Mouse (Mus musculus) megakaryocyte, embryonic 14.5 days (primary cell): ENCODE data around the gene Vamp2. TPM values are rescaled to one million over a fixed set of nuclear protein-coding genes. Genes with fewer than 3 reads are reported as not detected.

Experiments used
- H3K27me3 ChIP-seq: replicated peaks from 2 replicates; pipeline ENCODE3; 2012; ENCODE audit warnings: inconsistent platforms
- H3K36me3 ChIP-seq: replicated peaks from 2 replicates; pipeline ENCODE3; 2012; ENCODE audit warnings: low read length, inconsistent platforms, mixed read lengths
- H3K4me1 ChIP-seq: 2 replicates; pipeline ENCODE4 v1.6.1; 2012; ENCODE audit warnings: inconsistent platforms
- H3K4me3 ChIP-seq: replicated peaks from 2 replicates; pipeline ENCODE3; 2012; ENCODE audit warnings: moderate library complexity, mild to moderate bottlenecking, inconsistent platforms
- H3K9me3 ChIP-seq: 2 replicates; pipeline ENCODE4 v1.6.1; 2012; ENCODE audit warnings: inconsistent platforms
- FLI1 ChIP-seq: IDR thresholded peaks from 2 replicates; pipeline ENCODE4 v1.6.1; 2012; ENCODE audit warnings: low read length, inconsistent platforms, mixed read lengths
- GATA1 ChIP-seq: IDR thresholded peaks from 3 replicates; pipeline ENCODE4 v1.6.1; 2012; ENCODE audit warnings: mixed read lengths, low read length, inconsistent platforms, borderline replicate concordance
- polyA plus RNA-seq: library from polyadenylated mRNA; stranded (reverse); fragments of >175 nt; gene quantifications from 2 replicates; pipeline ENCODE4 v1.2.3, GENCODE M21; 2012; ENCODE audit warnings: low replicate concordance; ENCODE audit not compliant: insufficient read depth

The Vamp2 gene
- polyA plus RNA-seq, 1 experiment: 61.5 TPM

DNA sequence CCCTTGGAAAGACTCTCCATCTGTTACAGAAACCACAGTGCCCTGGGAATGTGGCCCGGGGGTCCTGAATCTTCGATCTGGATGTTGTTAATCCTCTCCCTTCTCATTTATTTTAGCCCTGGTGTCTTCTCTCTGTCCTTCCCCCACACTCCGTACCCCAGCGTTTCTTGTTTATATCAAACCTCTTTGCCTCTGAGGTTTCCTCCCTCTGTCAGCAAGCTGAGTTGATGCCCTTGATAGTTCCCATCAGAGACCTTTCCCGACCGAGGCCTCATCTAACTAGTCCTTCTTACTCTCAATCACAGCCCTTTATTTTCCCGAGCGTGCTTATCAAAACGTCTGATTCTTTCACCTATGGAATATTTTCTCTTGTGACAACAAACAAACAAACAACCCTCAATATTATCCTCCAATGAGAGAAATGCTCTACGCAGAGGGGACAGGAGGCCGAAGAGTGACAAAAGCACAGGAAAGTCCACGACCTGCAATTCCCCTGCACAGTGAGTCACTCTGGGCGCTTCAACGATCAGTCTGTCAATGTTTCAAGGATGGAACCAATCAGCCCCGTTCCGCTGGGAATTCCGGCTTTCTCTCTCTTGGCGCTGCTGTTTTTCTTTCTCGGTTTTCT lies 29.4 kb upstream of the Vamp2 start:
- peaks cover 11% of the 10 kb centered on the region for H3K36me3 ChIP-seq
- H3K9me3 ChIP-seq: no peaks in the 10 kb centered on the region
- H3K4me3 ChIP-seq: peak overlapping the region; percentile 93
- peaks cover 49% of the 10 kb centered on the region for H3K4me1 ChIP-seq
- no peaks in the 10 kb centered on the region for H3K27me3 ChIP-seq
- TF ChIP-seq FLI1 (no peak), GATA1 (no peak)

DNA sequence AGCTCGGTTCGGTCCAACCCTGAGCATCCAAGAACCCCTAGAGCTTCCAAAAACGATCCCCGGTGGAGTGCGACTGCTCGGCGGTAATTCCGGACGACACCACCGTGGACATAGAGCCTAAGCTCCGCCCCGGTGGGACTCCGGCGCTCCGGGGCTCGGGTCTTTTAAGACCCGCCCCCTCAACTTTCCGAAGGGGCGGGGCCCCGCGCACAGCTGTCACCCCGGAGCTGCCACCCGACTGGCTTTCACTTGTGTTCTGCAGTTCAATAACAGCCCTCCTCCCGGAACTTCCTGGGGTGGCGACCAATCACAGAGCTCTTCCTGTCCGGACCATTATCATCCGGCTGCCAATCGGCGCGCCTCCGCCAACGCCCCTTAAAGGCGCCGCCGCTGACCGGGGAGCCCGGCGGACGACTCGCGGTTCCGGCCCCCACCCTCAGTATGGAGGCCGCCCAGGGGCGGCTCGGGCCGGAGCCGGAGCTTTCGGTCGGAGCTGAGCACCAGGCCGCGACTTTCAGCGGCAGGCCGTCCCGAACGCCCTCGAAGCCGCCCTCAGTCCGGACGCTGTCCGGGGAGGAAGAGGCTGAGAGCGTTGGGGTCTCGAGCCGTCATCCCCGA lies 28.8 kb upstream of the Vamp2 start, which contains the start of gene Borcs6:
Gene Borcs6 (plus strand): TSS at position 361 of the 618 bp plus-strand sequence.
- Histone ChIP-seq H3K9me3 (no peaks in the 10 kb centered on the region), H3K27me3 (no peaks in the 10 kb centered on the region), H3K36me3 (peaks cover 4% of the 10 kb centered on the region), H3K4me3 (peak within 1 kb of the TSS; percentile 93), H3K4me1 (peaks cover 50% of the 10 kb centered on the region)
- no peak for TF ChIP-seq GATA1
- TF ChIP-seq FLI1: no peak

DNA sequence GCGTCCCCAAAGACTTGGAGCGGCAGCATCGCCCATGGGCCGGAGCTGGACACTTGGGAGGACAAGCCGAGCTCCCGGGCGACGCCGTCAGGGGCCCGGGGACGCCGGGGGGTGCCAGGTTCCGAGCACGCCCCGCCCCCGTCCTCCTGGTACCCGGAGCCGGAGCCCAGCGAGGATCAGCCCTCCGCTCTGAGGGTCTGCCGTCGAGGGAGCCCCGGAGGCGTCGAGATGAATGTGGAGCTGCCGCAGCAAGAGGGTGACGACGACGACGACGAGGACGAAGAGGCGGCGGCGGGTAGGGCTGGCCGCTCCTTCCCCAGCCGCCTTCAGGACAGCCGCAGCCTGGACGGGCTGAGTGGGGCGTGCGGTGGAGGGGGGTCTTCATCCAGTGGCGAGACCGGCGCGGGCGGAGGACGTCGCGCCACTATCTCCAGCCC lies 28.3 kb upstream of the Vamp2 start:
- TF ChIP-seq FLI1 (no peak), GATA1 (no peak)
- Histone ChIP-seq H3K4me1 (peaks cover 55% of the 10 kb centered on the region), H3K4me3 (peak overlapping the region; percentile 93), H3K27me3 (no peaks in the 10 kb centered on the region), H3K36me3 (peaks cover 4% of the 10 kb centered on the region), H3K9me3 (no peaks in the 10 kb centered on the region)

DNA sequence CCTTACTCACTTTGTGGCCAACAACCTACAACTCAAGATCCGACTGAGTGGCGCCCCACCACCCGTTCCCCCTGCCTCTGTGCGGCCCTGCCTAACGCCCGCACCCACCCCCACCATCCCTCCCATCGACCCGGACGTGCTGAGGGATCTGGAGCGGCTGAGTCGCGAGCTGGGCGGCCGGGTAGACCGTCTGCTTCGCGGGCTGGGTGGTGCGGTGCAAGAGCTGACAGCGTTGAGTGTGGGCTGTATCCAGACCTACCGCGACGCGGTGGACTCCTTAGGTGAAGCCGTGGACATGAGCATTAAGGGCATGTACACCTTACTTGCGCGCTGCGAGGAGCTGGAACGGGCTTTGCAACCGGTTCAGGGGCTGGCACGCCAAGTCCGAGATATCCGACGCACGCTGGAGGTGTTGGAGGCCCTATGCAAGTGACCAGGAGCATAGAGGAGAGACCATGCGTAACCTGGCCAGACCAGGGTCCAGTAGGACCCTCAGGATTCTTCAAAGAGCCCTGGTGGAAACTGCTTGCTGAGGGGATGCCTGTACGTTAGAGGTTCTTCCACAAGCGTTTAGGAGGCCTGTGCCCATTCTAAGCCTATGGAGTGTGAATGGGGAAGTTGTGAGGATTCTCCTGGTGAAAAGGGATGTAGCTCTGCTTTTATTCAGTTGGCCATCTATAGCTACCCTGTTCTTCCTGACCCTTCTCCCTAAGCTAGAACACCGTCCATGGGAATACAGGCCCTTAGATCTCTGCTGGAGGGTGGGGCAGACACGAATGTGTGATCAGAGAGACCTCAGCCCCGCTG lies 27.6 kb upstream of the Vamp2 start:
- peaks cover 4% of the 10 kb centered on the region for H3K36me3 ChIP-seq
- H3K4me3 ChIP-seq: peak overlapping the region; percentile 93
- no peaks in the 10 kb centered on the region for H3K9me3 ChIP-seq
- H3K4me1 ChIP-seq: peaks cover 50% of the 10 kb centered on the region
- no peaks in the 10 kb centered on the region for H3K27me3 ChIP-seq
- TF ChIP-seq GATA1 (no peak), FLI1 (no peak)

DNA sequence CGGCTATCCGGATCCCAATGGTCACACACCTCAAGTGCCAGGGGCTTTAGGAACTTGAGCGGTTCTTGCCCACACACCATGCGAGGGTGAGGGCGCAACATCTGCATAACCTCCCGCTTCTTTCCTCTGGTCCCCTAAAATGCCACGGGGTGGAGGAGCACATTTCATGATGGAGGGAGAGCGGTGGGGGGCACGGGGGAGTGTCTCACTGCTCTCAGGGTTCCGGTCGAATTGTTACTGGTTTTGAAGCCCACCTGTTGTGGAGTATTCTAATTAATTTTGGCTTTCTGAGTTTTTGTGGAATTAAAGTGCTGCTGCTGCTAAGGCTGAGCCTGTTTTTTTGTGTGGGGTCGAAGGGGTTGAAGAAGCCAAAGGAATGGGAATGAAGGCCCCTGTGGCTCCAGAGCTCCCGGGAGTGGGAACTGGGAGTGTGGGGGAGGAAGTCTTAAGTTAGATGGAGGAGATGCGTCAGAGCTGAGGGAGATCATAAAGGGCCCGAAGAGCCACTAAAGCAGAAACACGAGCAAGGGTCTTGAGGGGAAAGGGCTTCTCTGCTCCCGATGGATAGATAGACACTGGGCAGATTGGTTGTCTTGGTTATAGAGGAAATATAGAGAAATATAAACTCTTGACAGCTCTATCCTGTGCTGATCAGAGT lies 26.9 kb upstream of the Vamp2 start:
- no peaks in the 10 kb centered on the region for H3K27me3 ChIP-seq
- peaks cover 49% of the 10 kb centered on the region for H3K4me1 ChIP-seq
- H3K36me3 ChIP-seq: peaks cover 4% of the 10 kb centered on the region
- H3K9me3 ChIP-seq: no peaks in the 10 kb centered on the region
- no peak for TF ChIP-seq GATA1
- no peak for TF ChIP-seq FLI1
- H3K4me3 ChIP-seq: peak overlapping the region; percentile 93

DNA sequence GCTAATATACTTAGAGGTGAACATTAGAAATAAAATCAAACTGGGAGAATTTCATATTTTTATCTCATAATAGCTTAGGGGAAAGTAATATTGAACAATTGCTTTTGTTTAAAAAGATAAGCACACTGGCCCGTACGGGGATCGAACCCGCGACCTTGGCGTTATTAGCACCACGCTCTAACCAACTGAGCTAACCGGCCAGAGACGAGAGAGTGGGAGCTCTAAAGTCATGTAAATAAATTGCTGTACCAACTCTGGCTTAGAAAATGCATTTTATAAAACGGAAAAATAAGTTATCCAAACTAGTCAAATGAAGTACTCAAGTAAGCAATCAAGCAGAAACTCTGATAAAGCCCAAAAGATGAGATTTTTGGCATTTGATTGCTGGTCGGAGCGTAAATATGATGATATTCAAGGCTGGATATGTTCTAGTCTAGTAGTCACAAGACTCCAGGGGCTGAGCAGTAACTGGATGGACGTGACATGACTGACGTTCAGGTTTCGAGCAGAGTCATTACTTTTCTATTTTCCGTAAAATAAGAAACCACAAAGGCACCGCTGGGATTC lies 26.0 kb upstream of the Vamp2 start:
- Histone ChIP-seq H3K36me3 (no peaks in the 10 kb centered on the region), H3K9me3 (no peaks in the 10 kb centered on the region), H3K4me1 (peaks cover 55% of the 10 kb centered on the region), H3K4me3 (peak overlapping the region; percentile 93), H3K27me3 (no peaks in the 10 kb centered on the region)
- TF ChIP-seq FLI1 (no peak), GATA1 (no peak)

DNA sequence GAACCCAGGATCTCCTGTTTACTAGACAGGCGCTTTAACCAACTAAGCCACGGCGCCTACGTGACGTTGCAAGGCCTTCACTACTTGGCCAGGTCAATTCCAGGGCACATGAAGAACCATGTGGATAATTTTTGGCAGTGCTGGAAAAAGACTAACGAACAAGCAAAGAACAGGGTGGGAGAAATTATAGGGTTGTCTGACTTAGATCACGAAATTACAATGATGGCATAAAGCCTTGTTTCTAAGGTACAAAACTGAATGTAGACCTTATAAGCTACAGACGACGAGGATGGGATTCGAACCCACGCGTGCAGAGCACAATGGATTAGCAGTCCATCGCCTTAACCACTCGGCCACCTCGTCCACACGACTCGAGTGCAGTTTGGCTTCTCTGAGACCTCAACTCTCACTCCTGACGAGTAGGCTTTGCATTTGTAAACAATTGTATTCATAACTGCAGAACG lies 25.5 kb upstream of the Vamp2 start:
- no peaks in the 10 kb centered on the region for H3K36me3 ChIP-seq
- no peaks in the 10 kb centered on the region for H3K27me3 ChIP-seq
- TF ChIP-seq FLI1 (no peak), GATA1 (no peak)
- H3K4me1 ChIP-seq: peaks cover 58% of the 10 kb centered on the region
- H3K4me3 ChIP-seq: peak overlapping the region; percentile 93
- no peaks in the 10 kb centered on the region for H3K9me3 ChIP-seq

DNA sequence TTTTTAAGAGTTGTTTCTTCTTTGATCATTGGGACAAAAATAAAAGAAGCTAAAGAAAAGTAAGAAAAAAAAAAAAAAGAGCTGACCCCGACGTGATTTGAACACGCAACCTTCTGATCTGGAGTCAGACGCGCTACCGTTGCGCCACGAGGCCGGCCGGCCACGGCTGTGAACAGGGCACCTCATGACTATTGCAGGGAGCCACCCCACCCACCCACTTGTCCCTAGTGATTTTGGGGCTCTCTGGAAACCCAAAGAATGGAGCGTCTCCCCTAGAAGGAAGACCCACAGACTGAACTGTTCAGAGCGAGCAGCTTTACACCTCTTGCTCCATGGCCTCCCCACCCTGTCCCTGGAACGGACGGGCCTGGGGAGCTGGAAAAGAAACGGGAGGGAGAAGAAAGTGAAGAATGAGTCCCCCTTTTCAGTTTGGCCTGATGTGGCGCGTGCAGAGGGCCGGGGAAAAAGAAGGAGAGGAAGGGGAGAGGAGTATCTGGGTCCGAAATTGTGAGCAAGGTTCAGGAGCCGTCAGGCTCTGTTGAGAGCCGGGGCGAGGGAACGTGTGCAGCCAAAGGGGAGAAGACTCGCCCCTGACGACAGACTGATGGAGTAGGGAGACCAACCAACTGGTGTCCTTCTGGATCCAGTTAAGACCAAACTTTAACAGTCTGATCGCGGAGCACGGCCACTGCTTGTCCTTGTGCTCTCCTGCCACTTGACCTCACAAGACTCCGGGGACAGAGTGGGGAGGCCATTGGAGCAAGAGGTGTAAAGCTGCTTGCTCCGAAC lies 24.7 kb upstream of the Vamp2 start:
- Histone ChIP-seq H3K4me1 (peaks cover 51% of the 10 kb centered on the region), H3K36me3 (no peaks in the 10 kb centered on the region), H3K9me3 (no peaks in the 10 kb centered on the region), H3K27me3 (no peaks in the 10 kb centered on the region), H3K4me3 (peak overlapping the region; percentile 93)
- TF ChIP-seq FLI1 (no peak), GATA1 (no peak)
